Mouse (Mus musculus) kidney, adult 2 months (tissue): ENCODE results near the gene Klrb1.
"Not testable (repeated sequence)": the region's sequence is repeated elsewhere in the genome, so short reads cannot be mapped to it uniquely, and the experiment has no call there.

Source experiments
- CTCF ChIP-seq: fragments of 200-500 bp; conservative IDR thresholded peaks from 2 replicates; pipeline ENCODE4 v1.5.1; 2011; ENCODE audit warnings: low read depth, mild to moderate bottlenecking, control low read depth, low read length, moderate library complexity, mixed read lengths; ENCODE audit not compliant: insufficient read depth, insufficient read length
- POLR2A ChIP-seq: fragments of 200-500 bp; IDR thresholded peaks from one replicate; pipeline ENCODE4 v1.6.1; 2011; ENCODE audit warnings: low read depth, low read length, control low read depth

DNA sequence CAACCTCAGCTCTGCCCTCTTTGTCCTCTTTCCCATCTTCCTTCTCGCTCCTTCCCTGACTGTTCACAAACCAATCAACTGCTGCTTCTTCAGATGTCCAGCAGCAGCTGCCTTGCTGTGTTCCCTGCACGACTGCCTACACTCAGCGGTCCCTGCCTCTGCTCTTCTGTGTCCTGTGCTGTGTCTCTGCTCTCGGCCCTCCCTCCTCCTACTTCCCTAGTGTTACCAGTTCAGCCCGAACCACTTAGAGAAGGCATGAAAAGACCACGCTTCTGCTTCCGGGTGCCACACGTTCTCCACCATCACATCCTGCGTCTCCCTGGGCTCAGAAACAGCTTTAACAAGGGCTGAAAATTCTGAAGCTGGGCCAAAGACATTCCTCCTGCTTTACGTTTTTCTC is 31.4 kb upstream of the Klrb1 start:
- TF ChIP-seq CTCF, POLR2A: not testable (repeated sequence)
